Mouse (Mus musculus) adrenal gland, postnatal 36 days (tissue): ENCODE results near the gene Olfr978. TPM values are rescaled to one million over a fixed set of nuclear protein-coding genes. Genes with fewer than 3 reads are reported as not detected.
"Not testable (repeated sequence)": the region's sequence is repeated elsewhere in the genome, so short reads cannot be mapped to it uniquely, and the experiment has no call there.

Experiments
- DNase-seq, 2 experiments: peaks; one replicate each; pipeline ENCODE4 v3.0.0; 2021; ENCODE audit warnings: mixed read lengths in 1 of 2
- long read RNA-seq, 2 experiments: library from polyadenylated mRNA; stranded (forward); transcript quantifications; one replicate each; pipeline ENCODE4 v2.0.0; 2021; ENCODE audit warnings: borderline sequencing depth in 2 of 2
- total RNA-seq, 2 experiments: library from RNA; stranded (reverse); gene quantifications; 2 replicates each; pipeline ENCODE4 v1.2.3; 2021

Olfr978 gene
- not detected for total RNA-seq
- long read RNA-seq, experiment 1: 0 reads
- long read RNA-seq, experiment 2: 0 reads

GRCm38 (mm10) chr9:39991813-39992212 is at the start of gene Olfr978:
TSS of gene Olfr978 (plus strand) at chr9:39992113.
- no peak for DNase-seq

GRCm38 (mm10) chr9:39951946-39952345 is 40.0 kb upstream of the Olfr978 start, which contains the start of gene Olfr975:
TSS of gene Olfr975 (minus strand) at chr9:39952046.
- no peak for DNase-seq

GRCm38 (mm10) chr9:39961033-39961432 is 30.9 kb upstream of the Olfr978 start, which contains the start of gene Olfr976:
TSS of gene Olfr976 (minus strand) at chr9:39961133.
- DNase-seq: not testable (repeated sequence)

GRCm38 (mm10) chr9:39976581-39977145 is 15.2 kb upstream of the Olfr978 start:
- DNase-seq: not testable (repeated sequence)

- no peak for DNase-seq
Measured at GRCm38 (mm10) chr9:40003365-40003764, 11.5 kb downstream of the Olfr978 start, which contains the start of gene Olfr979. TSS of gene Olfr979 (minus strand) at chr9:40003465.

GRCm38 (mm10) chr9:40009482-40009881 is 17.6 kb downstream of the Olfr978 start, which contains the start of gene Olfr980:
TSS of gene Olfr980 (minus strand) at chr9:40009582.
- DNase-seq: no peak

- no peak for DNase-seq
Measured at GRCm38 (mm10) chr9:40021164-40021563, 29.3 kb downstream of the Olfr978 start, which contains the start of gene Olfr981. TSS of gene Olfr981 (plus strand) at chr9:40021464.

Other genes with a start within 250 kb of the Olfr978 start
- not detected for gene Olfr967, start 245.9 kb upstream of the Olfr978 start, total RNA-seq
- gene Olfr968, start 208.9 kb upstream of the Olfr978 start, total RNA-seq: not detected
- not detected for gene Olfr969, start 201.2 kb upstream of the Olfr978 start, total RNA-seq
- gene Olfr970, start 183.3 kb upstream of the Olfr978 start, total RNA-seq: not detected
- gene Olfr971, start 155.2 kb upstream of the Olfr978 start, total RNA-seq: not detected
- not detected for gene Olfr972, start 125.7 kb upstream of the Olfr978 start, total RNA-seq
- not detected for gene Olfr229, start 84.8 kb upstream of the Olfr978 start, total RNA-seq
- gene Olfr974, start 54.6 kb upstream of the Olfr978 start, total RNA-seq: not detected
- gene Olfr975, start 40.1 kb upstream of the Olfr978 start, total RNA-seq: not detected
- not detected for gene Olfr976, start 31.0 kb upstream of the Olfr978 start, total RNA-seq
- not detected for gene Olfr979, start 11.4 kb downstream of the Olfr978 start, total RNA-seq
- gene Olfr980, start 17.5 kb downstream of the Olfr978 start, total RNA-seq: not detected
- not detected for gene Olfr981, start 29.4 kb downstream of the Olfr978 start, total RNA-seq
- gene Olfr982, start 81.7 kb downstream of the Olfr978 start, total RNA-seq: not detected
- gene Olfr983, start 101.5 kb downstream of the Olfr978 start, total RNA-seq: not detected
- gene Olfr984, start 122.1 kb downstream of the Olfr978 start, total RNA-seq: not detected
- gene Olfr985, start 138.1 kb downstream of the Olfr978 start, total RNA-seq: not detected
- not detected for gene Tmem225, start 156.0 kb downstream of the Olfr978 start, total RNA-seq
- gene Olfr986, start 188.8 kb downstream of the Olfr978 start, total RNA-seq: not detected
- gene Zfp202, start 200.2 kb downstream of the Olfr978 start, total RNA-seq: 1 to 10 TPM; 5.6 to 6.2 TPM